Mouse (Mus musculus): ENCODE measurements around the gene Slc12a6. TPM values are rescaled to one million over a fixed set of nuclear protein-coding genes. Genes with fewer than 3 reads are reported as not detected.
"Not testable (repeated sequence)": the region's sequence is repeated elsewhere in the genome, so short reads cannot be mapped to it uniquely, and the experiment has no call there.

Gene Slc12a6
- polyA plus RNA-seq, 1 experiment from 2014 or later: 10.3 TPM

DNA sequence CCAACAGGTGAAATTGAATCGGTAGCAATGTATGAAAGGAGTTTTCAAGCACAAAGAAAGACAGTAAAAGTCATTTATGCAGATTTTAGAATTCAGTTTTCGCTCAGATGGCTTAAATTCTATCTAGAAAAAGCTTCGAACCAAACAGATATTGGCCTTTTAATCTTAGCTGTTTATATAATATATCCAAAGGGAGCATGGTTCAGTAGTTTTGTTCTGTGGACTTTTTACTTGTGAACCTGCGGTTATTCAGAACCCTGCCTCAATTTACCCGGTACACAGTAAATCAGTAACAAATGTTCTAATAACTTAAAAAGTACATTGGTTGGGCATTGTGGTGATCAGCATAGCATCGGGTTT lies 19.4 kb downstream of the Slc12a6 start:
- H3K4me1 ChIP-seq (ENCODE audit: control insufficient read depth, insufficient read depth, low read length): no peaks in the 10 kb centered on the region
- no peak overlapping the region for H3K9ac ChIP-seq (replicated peaks; ENCODE audit: low read length)
- WGBS: 58% methylated on average over 6 of the region's 6 CpGs

DNA sequence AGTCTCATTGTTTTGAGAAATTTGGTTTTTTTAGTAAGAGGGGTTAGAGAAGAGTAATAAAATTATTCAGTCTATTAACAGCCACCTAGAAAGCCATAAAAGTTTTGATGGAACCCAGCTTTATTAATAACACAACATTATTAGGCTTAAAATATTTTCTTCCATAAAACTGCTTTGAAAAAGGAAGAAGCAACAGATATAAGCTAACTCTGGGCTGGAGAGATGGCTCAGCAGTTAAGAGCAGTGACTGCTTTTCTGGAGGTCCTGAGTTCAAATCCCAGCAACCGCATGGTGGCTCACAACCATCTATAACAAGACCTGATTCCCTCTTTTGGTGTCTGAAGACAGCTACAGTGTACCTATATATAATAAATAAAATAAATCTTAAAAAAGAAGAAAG lies 20.4 kb downstream of the Slc12a6 start:
- ATAC-seq (replicated peaks; ENCODE audit: insufficient number of reproducible peaks, low FRiP score, low TSS enrichment, low read depth); H3K4me1 ChIP-seq (ENCODE audit: control insufficient read depth, insufficient read depth, low read length); H3K4me2 ChIP-seq (ENCODE audit: low read depth, low read length); H3K27me3 ChIP-seq (ENCODE audit: control insufficient read depth, insufficient read depth, low read length); H3K36me3 ChIP-seq (replicated peaks; ENCODE audit: control insufficient read depth, insufficient read depth, low read depth, low read length); H3K4me3 ChIP-seq (ENCODE audit: low read depth, low read length); H3K9me3 ChIP-seq (replicated peaks; ENCODE audit: control insufficient read depth, low read length); H3K27ac ChIP-seq (replicated peaks; ENCODE audit: low read depth, low read length); H3K9ac ChIP-seq (replicated peaks; ENCODE audit: low read length); DNase-seq (ENCODE audit: low spot score): not testable (repeated sequence)
- 91% methylated on average over 1 of the region's 1 CpGs for WGBS

More for the DNA sequence above, 19.4 kb downstream of the Slc12a6 start:
- Histone ChIP-seq H3K4me3 (ENCODE audit: low read depth, low read length) (peak overlapping the region; percentile 35), H3K36me3 (replicated peaks; ENCODE audit: control insufficient read depth, insufficient read depth, low read depth, low read length) (no peaks in the 10 kb centered on the region), H3K9me3 (replicated peaks; ENCODE audit: control insufficient read depth, low read length) (no peaks in the 10 kb centered on the region), H3K4me2 (ENCODE audit: low read depth, low read length) (peak overlapping the region; percentile 65), H3K27me3 (ENCODE audit: control insufficient read depth, insufficient read depth, low read length) (no peaks in the 10 kb centered on the region), H3K27ac (replicated peaks; ENCODE audit: low read depth, low read length) (no peak overlapping the region)
- DNase-seq (ENCODE audit: low spot score): no peak
- no peak for ATAC-seq (replicated peaks; ENCODE audit: insufficient number of reproducible peaks, low FRiP score, low TSS enrichment, low read depth)

DNA sequence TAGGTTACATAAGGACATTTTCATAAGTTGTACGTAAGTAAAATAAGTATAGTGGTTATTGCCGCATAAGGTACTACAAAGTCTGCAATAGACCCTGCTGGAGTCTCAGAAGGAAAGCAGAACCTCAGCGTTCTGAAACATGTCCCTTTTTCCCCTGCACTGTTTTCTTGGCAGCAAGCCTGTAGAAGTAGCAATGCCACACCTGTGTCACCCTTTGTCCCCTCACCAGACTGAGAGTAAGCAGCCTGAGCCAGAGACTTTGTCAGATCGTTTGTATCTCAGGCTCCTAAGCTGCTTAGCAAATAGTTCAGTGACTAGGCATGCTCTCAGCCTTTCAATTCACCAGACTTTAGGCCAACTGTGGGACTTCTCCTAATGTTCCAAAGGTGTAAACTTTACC lies 21.4 kb downstream of the Slc12a6 start:
- Histone ChIP-seq H3K4me3 (ENCODE audit: low read depth, low read length) (no peak overlapping the region), H3K9me3 (replicated peaks; ENCODE audit: control insufficient read depth, low read length) (no peaks in the 10 kb centered on the region), H3K27ac (replicated peaks; ENCODE audit: low read depth, low read length) (no peak overlapping the region), H3K9ac (replicated peaks; ENCODE audit: low read length) (no peak overlapping the region), H3K36me3 (replicated peaks; ENCODE audit: control insufficient read depth, insufficient read depth, low read depth, low read length) (no peaks in the 10 kb centered on the region), H3K27me3 (ENCODE audit: control insufficient read depth, insufficient read depth, low read length) (no peaks in the 10 kb centered on the region), H3K4me2 (ENCODE audit: low read depth, low read length) (no peak overlapping the region), H3K4me1 (ENCODE audit: control insufficient read depth, insufficient read depth, low read length) (no peaks in the 10 kb centered on the region)
- 72% methylated on average over 4 of the region's 4 CpGs for WGBS
- ATAC-seq (replicated peaks; ENCODE audit: insufficient number of reproducible peaks, low FRiP score, low TSS enrichment, low read depth) (no peak), DNase-seq (ENCODE audit: low spot score) (no peak)

DNA sequence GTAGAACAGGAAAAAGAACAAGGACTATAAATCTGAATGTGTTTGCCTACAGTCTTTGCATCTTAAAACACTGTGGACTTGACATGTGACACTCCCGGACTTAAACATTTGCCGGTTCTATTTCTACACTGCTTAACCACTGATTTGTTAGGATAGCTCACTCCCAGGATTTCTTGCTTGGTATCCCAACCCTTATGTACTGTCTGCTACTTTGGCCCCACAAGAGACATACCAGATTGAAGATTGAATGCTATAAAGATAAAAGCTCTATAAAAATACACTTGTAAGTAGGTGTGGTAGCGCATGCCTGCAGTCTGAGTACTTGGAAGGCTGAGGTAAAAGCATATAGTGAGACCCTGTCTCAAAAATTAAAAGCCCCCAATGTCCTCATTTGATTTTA lies 23.9 kb downstream of the Slc12a6 start:
- no peaks in the 10 kb centered on the region for H3K27me3 ChIP-seq (ENCODE audit: control insufficient read depth, insufficient read depth, low read length)
- no peaks in the 10 kb centered on the region for H3K4me1 ChIP-seq (ENCODE audit: control insufficient read depth, insufficient read depth, low read length)
- no peak overlapping the region for H3K9ac ChIP-seq (replicated peaks; ENCODE audit: low read length)
- H3K27ac ChIP-seq (replicated peaks; ENCODE audit: low read depth, low read length): no peak overlapping the region
- H3K4me2 ChIP-seq (ENCODE audit: low read depth, low read length): no peak overlapping the region
- no peak overlapping the region for H3K4me3 ChIP-seq (ENCODE audit: low read depth, low read length)
- H3K36me3 ChIP-seq (replicated peaks; ENCODE audit: control insufficient read depth, insufficient read depth, low read depth, low read length): no peaks in the 10 kb centered on the region
- ATAC-seq (replicated peaks; ENCODE audit: insufficient number of reproducible peaks, low FRiP score, low TSS enrichment, low read depth): no peak
- no peak for DNase-seq (ENCODE audit: low spot score)
- no peaks in the 10 kb centered on the region for H3K9me3 ChIP-seq (replicated peaks; ENCODE audit: control insufficient read depth, low read length)
- WGBS: 89% methylated on average over 3 of the region's 3 CpGs

DNA sequence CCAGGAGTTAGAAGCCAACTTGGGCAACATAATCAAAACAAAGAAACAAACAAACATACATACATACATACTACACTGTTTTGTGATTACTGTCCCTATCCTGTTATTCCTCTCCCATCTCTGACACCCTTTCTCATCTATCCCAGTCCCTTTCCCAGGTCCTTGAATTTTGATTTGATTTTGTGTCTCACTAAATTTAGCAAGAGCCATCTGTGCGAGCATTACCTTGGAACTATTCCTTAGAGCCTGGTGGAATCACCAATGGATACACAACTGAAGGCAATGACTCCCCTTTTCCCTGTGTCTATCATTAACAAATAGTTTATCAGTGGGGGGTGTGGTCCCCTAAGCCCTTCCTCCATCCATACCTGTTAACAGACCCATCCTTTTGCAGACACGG lies 27.2 kb downstream of the Slc12a6 start:
- H3K4me2 ChIP-seq (ENCODE audit: low read depth, low read length): no peak overlapping the region
- H3K27me3 ChIP-seq (ENCODE audit: control insufficient read depth, insufficient read depth, low read length): no peaks in the 10 kb centered on the region
- H3K9me3 ChIP-seq (replicated peaks; ENCODE audit: control insufficient read depth, low read length): no peaks in the 10 kb centered on the region
- DNase-seq (ENCODE audit: low spot score) (no peak), ATAC-seq (replicated peaks; ENCODE audit: insufficient number of reproducible peaks, low FRiP score, low TSS enrichment, low read depth) (no peak)
- H3K4me1 ChIP-seq (ENCODE audit: control insufficient read depth, insufficient read depth, low read length): no peaks in the 10 kb centered on the region
- H3K36me3 ChIP-seq (replicated peaks; ENCODE audit: control insufficient read depth, insufficient read depth, low read depth, low read length): no peaks in the 10 kb centered on the region
- 82% methylated on average over 2 of the region's 2 CpGs for WGBS
- H3K27ac ChIP-seq (replicated peaks; ENCODE audit: low read depth, low read length): no peak overlapping the region
- no peak overlapping the region for H3K9ac ChIP-seq (replicated peaks; ENCODE audit: low read length)
- H3K4me3 ChIP-seq (ENCODE audit: low read depth, low read length): no peak overlapping the region

DNA sequence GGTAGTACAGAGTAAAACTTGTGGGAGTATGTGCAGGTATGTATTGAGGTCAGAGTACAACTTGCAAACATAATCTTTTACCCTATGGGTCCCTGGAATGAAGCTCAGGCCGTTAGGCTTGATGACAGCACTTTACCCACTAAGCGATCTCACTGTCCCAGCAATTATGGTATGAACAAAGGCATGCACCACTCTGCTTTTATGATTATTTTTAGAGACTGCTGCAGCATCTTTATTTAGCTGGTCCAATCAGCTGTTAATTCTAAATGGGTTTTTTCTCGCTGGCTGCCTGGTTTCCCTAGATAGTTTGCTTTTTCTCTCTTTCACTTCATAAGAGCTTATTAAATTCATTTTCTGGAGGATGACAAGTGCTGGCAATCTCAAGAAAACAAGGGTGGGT lies 30.6 kb downstream of the Slc12a6 start:
- DNase-seq (ENCODE audit: low spot score): no peak
- Histone ChIP-seq H3K4me2 (ENCODE audit: low read depth, low read length) (no peak overlapping the region), H3K27me3 (ENCODE audit: control insufficient read depth, insufficient read depth, low read length) (no peaks in the 10 kb centered on the region), H3K9ac (replicated peaks; ENCODE audit: low read length) (no peak overlapping the region), H3K27ac (replicated peaks; ENCODE audit: low read depth, low read length) (no peak overlapping the region), H3K9me3 (replicated peaks; ENCODE audit: control insufficient read depth, low read length) (no peaks in the 10 kb centered on the region), H3K4me1 (ENCODE audit: control insufficient read depth, insufficient read depth, low read length) (no peaks in the 10 kb centered on the region), H3K36me3 (replicated peaks; ENCODE audit: control insufficient read depth, insufficient read depth, low read depth, low read length) (no peaks in the 10 kb centered on the region), H3K4me3 (ENCODE audit: low read depth, low read length) (no peak overlapping the region)
- no peak for ATAC-seq (replicated peaks; ENCODE audit: insufficient number of reproducible peaks, low FRiP score, low TSS enrichment, low read depth)
- WGBS: 87% methylated on average over 3 of the region's 3 CpGs

DNA sequence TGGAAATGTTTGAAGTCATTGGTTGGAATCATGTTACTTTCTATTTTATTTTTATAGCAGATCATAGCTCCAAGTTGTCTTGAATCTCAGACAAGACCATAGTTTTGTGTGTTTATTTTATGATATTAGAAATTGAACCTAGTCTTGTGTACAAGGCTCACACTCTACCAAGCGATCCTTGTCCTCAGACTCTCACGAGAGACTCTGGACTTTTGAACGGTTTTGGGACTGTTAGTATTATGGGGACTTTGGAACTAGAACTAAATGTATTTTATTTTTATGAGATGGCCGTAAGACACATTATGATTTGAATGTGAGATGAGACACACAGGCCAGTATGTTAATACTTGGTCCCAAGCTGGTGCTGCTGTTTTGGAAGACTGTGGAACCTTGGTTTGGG lies 32.6 kb downstream of the Slc12a6 start:
- 91% methylated on average over 4 of the region's 4 CpGs for WGBS
- Histone ChIP-seq H3K4me1 (ENCODE audit: control insufficient read depth, insufficient read depth, low read length) (no peaks in the 10 kb centered on the region), H3K4me2 (ENCODE audit: low read depth, low read length) (no peak overlapping the region), H3K27ac (replicated peaks; ENCODE audit: low read depth, low read length) (no peak overlapping the region), H3K4me3 (ENCODE audit: low read depth, low read length) (no peak overlapping the region), H3K9me3 (replicated peaks; ENCODE audit: control insufficient read depth, low read length) (no peaks in the 10 kb centered on the region), H3K36me3 (replicated peaks; ENCODE audit: control insufficient read depth, insufficient read depth, low read depth, low read length) (no peaks in the 10 kb centered on the region), H3K27me3 (ENCODE audit: control insufficient read depth, insufficient read depth, low read length) (no peaks in the 10 kb centered on the region), H3K9ac (replicated peaks; ENCODE audit: low read length) (no peak overlapping the region)
- ATAC-seq (replicated peaks; ENCODE audit: insufficient number of reproducible peaks, low FRiP score, low TSS enrichment, low read depth): no peak
- no peak for DNase-seq (ENCODE audit: low spot score)

DNA sequence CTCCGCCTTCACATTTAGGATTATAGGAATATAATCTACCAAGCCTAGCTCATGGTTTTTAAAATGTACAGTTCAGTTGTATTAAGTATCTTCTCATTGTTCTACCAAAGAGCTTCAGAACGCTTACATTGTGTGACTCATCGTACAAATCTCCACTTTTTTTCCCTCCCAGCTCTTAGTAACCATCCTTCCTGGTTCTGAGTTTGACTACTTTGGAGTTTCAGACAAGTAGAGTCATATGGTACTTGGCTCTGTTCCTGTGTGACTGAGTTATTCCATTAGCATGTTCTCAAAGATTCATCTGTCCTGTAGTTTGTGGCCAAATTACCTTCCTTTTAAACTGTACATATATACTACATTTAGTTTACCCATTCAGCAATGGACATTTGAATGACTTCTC lies 43.0 kb downstream of the Slc12a6 start:
- ATAC-seq (replicated peaks; ENCODE audit: insufficient number of reproducible peaks, low FRiP score, low TSS enrichment, low read depth) (no peak), DNase-seq (ENCODE audit: low spot score) (no peak)
- no peaks in the 10 kb centered on the region for H3K4me1 ChIP-seq (ENCODE audit: control insufficient read depth, insufficient read depth, low read length)
- no peak overlapping the region for H3K4me3 ChIP-seq (ENCODE audit: low read depth, low read length)
- WGBS: 92% methylated on average over 3 of the region's 3 CpGs
- H3K9me3 ChIP-seq (replicated peaks; ENCODE audit: control insufficient read depth, low read length): no peaks in the 10 kb centered on the region
- no peak overlapping the region for H3K4me2 ChIP-seq (ENCODE audit: low read depth, low read length)
- no peaks in the 10 kb centered on the region for H3K36me3 ChIP-seq (replicated peaks; ENCODE audit: control insufficient read depth, insufficient read depth, low read depth, low read length)
- H3K27me3 ChIP-seq (ENCODE audit: control insufficient read depth, insufficient read depth, low read length): no peaks in the 10 kb centered on the region
- no peak overlapping the region for H3K9ac ChIP-seq (replicated peaks; ENCODE audit: low read length)
- no peak overlapping the region for H3K27ac ChIP-seq (replicated peaks; ENCODE audit: low read depth, low read length)

Measured in embryonic facial prominence, embryonic 11.5 days (tissue).